In the genomic region with DNA sequence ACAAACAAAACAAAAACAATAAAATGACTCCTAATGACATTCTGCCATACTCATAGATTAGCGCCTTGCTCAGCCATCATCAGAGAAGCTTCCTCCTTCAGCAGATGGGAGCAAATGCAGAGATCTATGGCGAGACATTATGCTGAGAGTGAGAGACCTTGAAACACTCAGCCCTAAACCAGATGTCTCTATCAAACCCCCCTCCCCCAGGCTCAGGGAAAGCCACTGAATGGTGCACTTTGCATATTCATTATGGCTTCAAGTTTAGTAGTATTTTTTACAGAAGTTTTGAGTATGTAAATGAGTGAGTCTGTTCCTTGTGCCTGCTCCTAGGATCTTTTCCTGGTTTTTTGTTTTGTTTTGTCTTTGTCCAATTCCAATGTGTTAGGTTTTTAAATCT, we compare ENCODE assay signal across 27 mouse cellular contexts.
"Had no signal": no experiment of that assay in that cellular context is flagged by ENCODE, and none has a peak within 500 bp of the region (broad histone marks: within the 10 kb centered on the region; RNA-seq: fewer than 3 reads in every experiment).

No protein-coding gene starts in this region.

- H3K27ac ChIP-seq: embryonic facial prominence, embryonic 10.5 days; embryonic facial prominence, embryonic 12.5 days; embryonic facial prominence, embryonic 13.5 days; embryonic facial prominence, embryonic 15.5 days; gastrocnemius, adult 2 months; heart, adult 2 months; heart, embryonic 10.5 days had no signal

- H3K27me3 ChIP-seq: embryonic facial prominence, embryonic 12.5 days; embryonic facial prominence, embryonic 13.5 days; embryonic facial prominence, embryonic 15.5 days; forebrain, embryonic 12.5 days; forebrain, embryonic 13.5 days had no signal

- H3K4me2 ChIP-seq: embryonic facial prominence, embryonic 12.5 days; embryonic facial prominence, embryonic 13.5 days; embryonic facial prominence, embryonic 15.5 days; forebrain, embryonic 12.5 days; forebrain, embryonic 13.5 days had no signal

- H3K9me3 ChIP-seq: embryonic facial prominence, embryonic 10.5 days; embryonic facial prominence, embryonic 12.5 days; embryonic facial prominence, embryonic 13.5 days; embryonic facial prominence, embryonic 15.5 days; forebrain, embryonic 10.5 days; forebrain, embryonic 12.5 days; forebrain, embryonic 13.5 days; heart, embryonic 10.5 days had no signal

- H3K9ac ChIP-seq: embryonic facial prominence, embryonic 12.5 days; embryonic facial prominence, embryonic 13.5 days; embryonic facial prominence, embryonic 15.5 days; forebrain, embryonic 12.5 days; forebrain, embryonic 13.5 days had no signal

- H3K4me1 ChIP-seq: embryonic facial prominence, embryonic 12.5 days had no signal

- H3K4me3 ChIP-seq: embryonic facial prominence, embryonic 10.5 days; embryonic facial prominence, embryonic 12.5 days; embryonic facial prominence, embryonic 13.5 days; embryonic facial prominence, embryonic 15.5 days; erythroblast, embryonic 14.5 days; forebrain, embryonic 10.5 days; forebrain, embryonic 12.5 days; forebrain, embryonic 13.5 days; gastrocnemius, adult 2 months; heart, adult 2 months; heart, embryonic 10.5 days had no signal

- DNase-seq: cerebellum, adult 2 months; cerebellum, adult 8-10 months; cerebellum, adult 9-10 months; cerebellum, adult 9-11 months; cerebellum, postnatal 10 days; cerebellum, postnatal 14 days; cerebellum, postnatal 25 days; cerebellum, postnatal 36 days; embryo, embryonic 11 days; gastrocnemius, adult 2 months; gastrocnemius, postnatal 10 days; gastrocnemius, postnatal 14 days; gastrocnemius, postnatal 25 days; gastrocnemius, postnatal 36 days; heart, adult 11 months; heart, adult 18-20 months; heart, adult 2 months had no signal

- H3K36me3 ChIP-seq: embryonic facial prominence, embryonic 10.5 days; embryonic facial prominence, embryonic 12.5 days; embryonic facial prominence, embryonic 13.5 days; embryonic facial prominence, embryonic 15.5 days; forebrain, embryonic 10.5 days; forebrain, embryonic 12.5 days; heart, embryonic 10.5 days had no signal

- ATAC-seq: forebrain, embryonic 13.5 days; forebrain, embryonic 16.5 days had no signal
